Mouse (Mus musculus) kidney, postnatal 10 days (tissue): ENCODE measurements around the gene Foxc2.
A peak's percentile ranks its signal among the peaks of the same experiment; 100 is the strongest.

Experiments
- DNase-seq: peaks from one replicate; pipeline ENCODE4 v3.0.0; 2021; ENCODE audit warnings: mixed read lengths

Gene Foxc2

GRCm38 (mm10) chr8:121086004-121086900 lies 29.7 kb upstream of the Foxc2 start:
- DNase-seq: no peak

DNA sequence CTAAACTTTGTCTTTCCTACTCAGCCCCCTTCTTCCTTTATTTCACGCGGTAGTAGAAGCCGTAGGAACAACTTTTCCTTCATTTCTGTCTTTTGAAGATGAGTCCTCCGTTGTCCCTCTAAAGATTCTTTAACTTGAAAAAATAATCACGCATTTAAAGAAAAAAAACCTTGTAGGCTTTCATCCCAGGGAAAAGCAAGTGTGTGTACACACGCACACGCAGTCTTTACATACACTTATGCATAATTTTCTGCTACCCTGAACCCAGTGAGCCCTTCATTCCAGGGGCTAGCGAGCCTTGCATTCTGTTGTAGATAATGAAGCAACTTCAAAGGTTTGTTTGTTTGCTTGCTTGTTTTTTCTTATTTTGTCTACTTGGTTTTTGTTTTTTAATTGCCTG lies 27.7 kb upstream of the Foxc2 start:
- no peak for DNase-seq

DNA sequence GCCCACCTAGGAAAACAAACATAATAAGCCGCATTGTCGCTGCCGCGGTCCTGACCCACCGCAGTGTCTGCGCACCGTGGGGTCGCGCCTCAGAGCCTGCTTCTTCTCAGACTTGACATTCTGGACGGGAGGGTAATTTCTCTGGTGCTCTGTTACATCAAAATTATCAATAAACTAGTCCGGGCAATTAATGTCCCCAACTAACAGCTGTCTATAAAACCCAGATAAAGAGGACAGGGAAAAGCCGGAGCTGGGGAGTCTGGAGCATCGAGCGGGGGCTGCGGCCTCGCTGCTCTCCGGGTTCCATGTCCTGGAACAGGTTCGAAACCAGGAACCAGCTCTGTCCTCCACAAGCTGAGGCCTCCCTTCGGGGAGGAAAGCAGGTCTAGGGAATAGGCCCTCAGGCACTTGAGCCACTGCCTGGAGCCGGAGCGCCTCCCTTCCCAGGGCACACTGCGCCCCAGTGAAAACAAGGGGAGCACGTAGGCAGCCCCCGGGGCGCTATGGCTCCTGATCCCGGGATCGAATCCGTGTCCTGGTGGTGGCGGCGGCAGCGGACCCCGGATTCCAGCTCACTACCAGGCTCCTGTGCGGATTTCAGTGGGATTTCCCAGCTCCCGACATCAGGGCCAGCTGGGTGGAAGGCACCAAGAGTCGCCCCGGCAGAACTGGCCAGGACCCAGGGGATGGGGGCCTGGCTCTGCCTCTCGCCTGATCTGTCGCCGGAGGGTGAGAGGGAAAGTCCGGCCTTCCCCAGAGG lies 26.9 kb upstream of the Foxc2 start:
- DNase-seq: no peak

DNA sequence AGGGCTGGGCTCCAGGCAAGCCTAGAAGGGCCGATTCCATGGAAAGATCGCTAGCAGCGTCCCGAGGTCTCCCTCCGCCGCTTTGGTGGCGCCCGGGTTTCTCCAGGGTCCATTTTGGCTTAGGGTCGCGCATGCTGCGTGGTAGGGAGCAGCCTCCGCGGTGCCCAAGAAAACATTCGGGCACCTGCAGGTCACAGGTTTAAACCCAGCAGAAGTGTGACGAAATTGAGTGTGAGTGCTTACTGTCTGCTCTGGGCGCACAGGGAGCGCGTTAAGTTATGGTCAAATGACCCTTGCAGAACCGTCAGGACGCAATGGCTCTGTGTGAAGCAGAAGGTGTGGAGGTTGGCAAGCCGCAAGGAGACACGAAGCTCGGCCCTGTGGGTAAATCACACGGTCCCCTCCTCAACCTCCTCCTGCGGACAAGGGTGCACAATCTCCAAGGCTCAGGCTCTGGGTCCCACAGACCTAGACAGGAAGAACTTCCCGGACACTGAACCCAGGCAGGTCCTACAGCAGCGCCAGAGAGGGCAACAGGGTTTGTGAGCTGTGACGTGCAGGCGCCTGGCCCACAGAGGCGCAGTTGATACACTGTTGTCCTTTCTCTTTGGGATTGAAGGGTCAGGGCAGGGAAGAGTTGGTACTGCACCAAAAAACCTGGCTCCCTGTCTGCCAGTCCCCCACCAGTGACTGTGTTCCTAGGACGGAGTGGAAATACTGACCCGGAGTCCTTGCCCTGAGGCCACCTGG lies 26.2 kb upstream of the Foxc2 start:
- no peak for DNase-seq

- peak; percentile 39 for DNase-seq
These were observed 25.3 kb upstream of the Foxc2 start for GRCm38 (mm10) chr8:121090716-121091115.

DNA sequence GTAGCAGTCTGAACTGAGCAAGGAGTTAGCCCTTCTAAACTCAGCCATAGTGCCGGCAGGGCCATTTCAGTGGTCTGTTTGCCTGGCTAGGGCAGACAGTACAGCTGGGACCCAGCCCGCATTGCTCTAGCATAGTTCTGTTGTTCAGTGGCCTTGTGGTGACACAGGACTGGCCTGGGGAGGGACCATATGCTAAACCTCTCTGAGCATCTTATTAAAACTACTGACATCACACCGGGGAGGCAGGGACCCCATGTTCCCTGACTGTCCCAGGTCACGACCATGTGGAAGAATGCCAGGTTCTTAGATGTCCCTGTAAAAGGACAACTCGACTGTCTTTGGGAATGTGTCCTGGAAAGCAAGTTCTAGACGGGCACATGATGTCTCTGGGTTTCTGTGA lies 23.8 kb upstream of the Foxc2 start:
- no peak for DNase-seq

DNA sequence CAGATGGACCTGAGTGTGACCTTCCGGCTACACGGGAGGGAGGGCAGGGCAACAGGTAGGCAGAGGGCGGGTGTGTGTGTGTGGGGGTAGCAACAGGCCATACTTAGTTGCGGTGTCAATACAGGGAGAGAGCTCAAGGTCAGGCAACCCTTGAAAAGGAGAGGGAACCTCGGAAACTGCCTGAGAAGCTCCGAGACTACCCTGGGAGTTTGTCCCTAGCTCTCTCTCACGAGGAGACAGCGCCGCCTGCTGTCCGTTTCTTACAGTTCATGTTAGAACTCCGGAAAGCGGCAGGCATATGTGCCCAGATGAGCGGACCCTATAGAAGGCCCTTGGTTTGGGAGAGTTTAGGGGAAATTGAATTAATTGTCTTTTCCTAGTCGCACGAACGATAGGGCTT lies 23.3 kb upstream of the Foxc2 start:
- DNase-seq: peak; percentile 94

- DNase-seq: no peak
These were observed 22.5 kb upstream of the Foxc2 start for GRCm38 (mm10) chr8:121093496-121093895.

- DNase-seq: peak; percentile 86
These were observed 11.7 kb upstream of the Foxc2 start for GRCm38 (mm10) chr8:121104049-121104818.

- peak; percentile 99 for DNase-seq
These were observed 8.0 kb upstream of the Foxc2 start, which contains the start of gene Mthfsd for GRCm38 (mm10) chr8:121107668-121108656. Gene Mthfsd, minus strand, starts transcription at chr8:121108392.

- no peak for DNase-seq
These were observed 7.3 kb upstream of the Foxc2 start for GRCm38 (mm10) chr8:121108657-121109056.

DNA sequence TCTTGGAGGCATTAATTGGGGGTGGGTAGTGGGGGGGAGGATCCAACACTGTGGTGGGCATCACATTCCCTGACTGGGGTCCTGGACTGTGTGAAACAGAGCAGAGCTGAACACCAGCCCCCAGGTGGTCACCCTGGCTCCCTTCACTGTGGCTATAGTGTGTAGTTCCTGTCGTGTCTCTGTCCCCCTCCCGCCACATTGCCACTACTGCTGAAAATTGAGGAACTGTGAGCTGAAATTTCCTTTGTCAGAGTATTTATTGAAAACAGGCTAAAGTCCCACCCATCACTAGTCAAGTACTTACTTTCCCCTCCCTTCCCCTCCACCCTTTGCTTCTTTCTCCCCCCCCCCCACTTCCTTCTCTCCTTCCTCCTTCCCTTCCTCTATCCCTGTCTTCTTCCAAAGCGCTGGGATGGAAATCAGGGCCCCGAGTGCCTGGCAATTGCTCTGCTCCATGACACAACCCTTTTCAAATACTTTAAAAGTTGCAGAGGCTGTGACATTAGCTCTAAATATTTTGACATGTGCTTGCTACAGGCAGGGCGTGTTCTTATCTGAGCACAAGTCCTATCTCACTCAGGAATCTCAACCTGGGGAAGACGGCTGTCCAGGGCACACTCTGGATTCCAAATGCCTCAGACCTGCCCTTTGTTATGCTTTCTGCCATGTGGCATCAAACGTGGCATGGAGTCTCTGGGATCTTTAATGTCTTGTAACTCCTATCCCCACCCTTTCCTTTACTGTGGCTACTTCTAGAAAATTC lies 4.6 kb upstream of the Foxc2 start:
- no peak for DNase-seq

- DNase-seq: peak; percentile 97
These were observed 2.7 kb upstream of the Foxc2 start for GRCm38 (mm10) chr8:121113261-121113660.

- peak; percentile 48 for DNase-seq
These were observed 835 bp upstream of the Foxc2 start for GRCm38 (mm10) chr8:121115136-121115535.

DNA sequence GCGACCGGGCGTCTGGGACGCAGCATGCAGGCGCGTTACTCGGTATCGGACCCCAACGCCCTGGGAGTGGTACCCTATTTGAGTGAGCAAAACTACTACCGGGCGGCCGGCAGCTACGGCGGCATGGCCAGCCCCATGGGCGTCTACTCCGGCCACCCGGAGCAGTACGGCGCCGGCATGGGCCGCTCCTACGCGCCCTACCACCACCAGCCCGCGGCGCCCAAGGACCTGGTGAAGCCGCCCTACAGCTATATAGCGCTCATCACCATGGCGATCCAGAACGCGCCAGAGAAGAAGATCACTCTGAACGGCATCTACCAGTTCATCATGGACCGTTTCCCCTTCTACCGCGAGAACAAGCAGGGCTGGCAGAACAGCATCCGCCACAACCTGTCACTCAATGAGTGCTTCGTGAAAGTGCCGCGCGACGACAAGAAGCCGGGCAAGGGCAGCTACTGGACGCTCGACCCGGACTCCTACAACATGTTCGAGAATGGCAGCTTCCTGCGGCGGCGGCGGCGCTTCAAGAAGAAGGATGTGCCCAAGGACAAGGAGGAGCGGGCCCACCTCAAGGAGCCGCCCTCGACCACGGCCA lies 717 bp downstream of the Foxc2 start:
- peak; percentile 70 for DNase-seq

GRCm38 (mm10) chr8:121117186-121117651 lies 1.2 kb downstream of the Foxc2 start:
- peak; percentile 61 for DNase-seq

GRCm38 (mm10) chr8:121117906-121118305 lies 1.9 kb downstream of the Foxc2 start:
- DNase-seq: peak; percentile 41

DNA sequence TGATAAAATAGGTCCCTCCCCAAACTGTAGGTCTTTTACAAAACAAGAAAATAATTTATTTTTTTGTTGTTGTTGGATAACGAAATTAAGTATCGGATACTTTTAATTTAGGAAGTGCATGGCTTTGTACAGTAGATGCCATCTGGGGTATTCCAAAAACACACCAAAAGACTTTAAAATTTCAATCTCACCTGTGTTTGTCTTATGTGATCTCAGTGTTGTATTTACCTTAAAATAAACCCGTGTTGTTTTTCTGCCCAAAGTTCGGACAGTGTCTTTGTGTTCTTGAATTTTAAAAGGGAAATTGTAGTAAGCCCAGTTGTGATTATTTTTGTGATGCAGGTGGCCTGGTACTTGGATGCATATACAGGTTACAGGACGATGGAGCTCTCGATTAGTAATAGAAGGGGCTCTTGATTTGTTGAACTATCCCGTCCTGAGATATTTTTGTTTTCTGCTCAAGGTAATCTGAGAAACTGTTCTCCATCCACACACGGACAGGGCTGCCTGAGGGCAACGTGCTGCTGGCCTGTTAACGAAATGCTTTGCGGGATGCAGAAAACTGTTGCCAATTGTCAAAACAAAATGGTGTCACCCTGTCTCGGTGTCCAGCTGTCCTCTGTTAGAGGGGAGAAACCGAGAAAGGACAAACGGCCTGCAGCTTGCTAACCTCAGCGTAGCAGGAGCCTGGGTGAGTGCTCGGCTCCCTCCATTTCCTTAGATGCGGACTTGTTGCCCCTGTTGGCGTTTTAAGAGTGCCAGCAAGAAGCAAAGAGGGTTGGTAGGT lies 2.9 kb downstream of the Foxc2 start:
- no peak for DNase-seq
